Comparison of ENCODE assay signal across 7 mouse cellular contexts in genomic region chr5:73651061-73651854, GRCm38 (mm10). TPM values are rescaled to one million over a fixed set of nuclear protein-coding genes. Genes with fewer than 3 reads are reported as not detected.
DNase-seq lines count a peak whose midpoint lies in the region; ATAC-seq and TF ChIP-seq lines count a peak whose summit lies in the region.

Gene Spata18, plus strand, starts transcription at chr5:73651379.

- no peaks in the 10 kb centered on the region for H3K36me3 ChIP-seq in embryonic facial prominence, embryonic 12.5 days
- H3K36me3 ChIP-seq in hindbrain, embryonic 12.5 days: no peaks in the 10 kb centered on the region
- H3K36me3 ChIP-seq in liver, postnatal 0 days (replicated peaks; ENCODE audit: insufficient read depth, low read length): no peaks in the 10 kb centered on the region

- no peak for ATAC-seq in embryonic facial prominence, embryonic 12.5 days (ENCODE audit: insufficient number of reproducible peaks, insufficient read depth, low FRiP score, low TSS enrichment)
- ATAC-seq in hindbrain, embryonic 12.5 days (ENCODE audit: low FRiP score): 0 out of 2 replicates have a peak, but pooled peaks have one; percentile 21
- no peak for ATAC-seq in liver, postnatal 0 days

- TF ChIP-seq CTCF in liver, postnatal 0 days (IDR thresholded peaks at IDR 0.05; ENCODE audit: low read depth): no peak

- peaks cover 60% of the 10 kb centered on the region for H3K27me3 ChIP-seq in embryonic facial prominence, embryonic 12.5 days
- peaks cover 57% of the 10 kb centered on the region for H3K27me3 ChIP-seq in hindbrain, embryonic 12.5 days
- H3K27me3 ChIP-seq in liver, postnatal 0 days (ENCODE audit: insufficient read depth, low read length): peaks cover 68% of the 10 kb centered on the region

- H3K4me3 ChIP-seq in embryonic facial prominence, embryonic 12.5 days: peak within 1 kb of the TSS; percentile 46
- peak within 1 kb of the TSS; percentile 41 for H3K4me3 ChIP-seq in hindbrain, embryonic 12.5 days
- H3K4me3 ChIP-seq in liver, postnatal 0 days (ENCODE audit: low read depth, low read length): peak within 1 kb of the TSS; percentile 51

- WGBS in embryonic facial prominence, embryonic 12.5 days: under 1% methylated on average over 57 of the region's 57 CpGs
- WGBS in hindbrain, embryonic 12.5 days: under 1% methylated on average over 57 of the region's 57 CpGs
- 1% methylated on average over 52 of the region's 57 CpGs for WGBS in liver, postnatal 0 days (ENCODE audit: insufficient replicate concordance)

- peak within 1 kb of the TSS; percentile 31 for H3K9ac ChIP-seq in embryonic facial prominence, embryonic 12.5 days
- H3K9ac ChIP-seq in hindbrain, embryonic 12.5 days: peak within 1 kb of the TSS; percentile 48
- H3K9ac ChIP-seq in liver, postnatal 0 days (replicated peaks): no peak within 1 kb of the TSS; the same call in 1 of the 2 replicates

- no peaks in the 10 kb centered on the region for H3K9me3 ChIP-seq in embryonic facial prominence, embryonic 12.5 days
- H3K9me3 ChIP-seq in hindbrain, embryonic 12.5 days (replicated peaks): no peaks in the 10 kb centered on the region
- no peaks in the 10 kb centered on the region for H3K9me3 ChIP-seq in liver, postnatal 0 days (ENCODE audit: low read length)

- H3K27ac ChIP-seq in embryonic facial prominence, embryonic 12.5 days: no peak within 1 kb of the TSS
- no peak within 1 kb of the TSS for H3K27ac ChIP-seq in hindbrain, embryonic 12.5 days
- no peak within 1 kb of the TSS for H3K27ac ChIP-seq in liver, postnatal 0 days (ENCODE audit: low read depth)

- H3K4me1 ChIP-seq in embryonic facial prominence, embryonic 12.5 days: peaks cover 26% of the 10 kb centered on the region
- peaks cover 32% of the 10 kb centered on the region for H3K4me1 ChIP-seq in hindbrain, embryonic 12.5 days
- H3K4me1 ChIP-seq in liver, postnatal 0 days (ENCODE audit: insufficient read depth): peaks cover 15% of the 10 kb centered on the region

- no peak for TF ChIP-seq EP300 in liver, postnatal 0 days (IDR thresholded peaks at IDR 0.05; ENCODE audit: low read depth)

- DNase-seq in thymus, postnatal 0 days (ENCODE audit: low spot score): peak; percentile 18
- no peak for DNase-seq in thymus, postnatal 10 days (ENCODE audit: low spot score in 2 of 2)
- no peak for DNase-seq in liver, postnatal 0 days
- peak; percentile 77 for DNase-seq in ovary, postnatal 36 days (ENCODE audit: low spot score)
- no peak for DNase-seq in left cerebral cortex, adult 8-10 months (ENCODE audit: low spot score in 2 of 2)

- H3K4me2 ChIP-seq in embryonic facial prominence, embryonic 12.5 days (replicated peaks): peak within 1 kb of the TSS; percentile 92
- H3K4me2 ChIP-seq in hindbrain, embryonic 12.5 days (replicated peaks): peak within 1 kb of the TSS; percentile 75
- peak within 1 kb of the TSS; percentile 77 for H3K4me2 ChIP-seq in liver, postnatal 0 days (ENCODE audit: low read depth, low read length)

RNA-seq across cellular contexts. Expression of gene Spata18, which starts in this region (rescaled TPM):
- 0.17 and 0.27 TPM in 2 replicates for polyA plus RNA-seq in thymus, postnatal 0 days (2015; fragmentation: Nextera tagmentation; extraction: Ambion mirVana)
- polyA plus RNA-seq in embryonic facial prominence, embryonic 12.5 days (2016; fragmentation: Nextera tagmentation; extraction: Ambion mirVana): 0.29 TPM in 2 replicates
- 0.90 and 1.1 TPM in 2 replicates for polyA plus RNA-seq in hindbrain, embryonic 12.5 days (2016; fragmentation: Nextera tagmentation; extraction: Ambion mirVana)
- not detected in 2 replicates for polyA plus RNA-seq in liver, postnatal 0 days (2015; fragmentation: Nextera tagmentation; extraction: Ambion mirVana)
- total RNA-seq in left cerebral cortex, adult 8-10 months (2022): 1 to 10 TPM in 2 of 4 experiments, under 1 TPM in 2; 0.48 to 1.3 (median 0.79) TPM

Comparison
In these comparisons a context has a peak if more than half of its experiments do, and no peak if none do; other contexts are left out.
1. Peak in DNase-seq in thymus, postnatal 0 days; RNA of the gene not detected or under 1 TPM.